ENCODE assay signal across 29 mouse cellular contexts in genomic region chr12:84728421-84728820, GRCm38 (mm10). TPM values are rescaled to one million over a fixed set of nuclear protein-coding genes. Genes with fewer than 3 reads are reported as not detected.
DNase-seq lines count a peak whose midpoint lies in the region; ATAC-seq and TF ChIP-seq lines count a peak whose summit lies in the region.
"Had no signal": no experiment of that assay in that cellular context is flagged by ENCODE, and none has a peak within 500 bp of the region (broad histone marks: within the 10 kb centered on the region; RNA-seq: fewer than 3 reads in every experiment).

No protein-coding gene starts in this region.

- peak overlapping the region; percentile 51; the same call in 1 of the 2 replicates for H3K9ac ChIP-seq in ES-E14 (ENCODE audit: insufficient read depth, low read depth, low read length, poor library complexity, severe bottlenecking)
- H3K9ac ChIP-seq: embryonic facial prominence, embryonic 13.5 days; embryonic facial prominence, embryonic 15.5 days; forebrain, embryonic 12.5 days had no signal

- H3K4me1 ChIP-seq in ES-E14 (ENCODE audit: control insufficient read depth in 2 of 2, insufficient read depth in 2 of 2, low read length in 2 of 2, poor library complexity in 1 of 2): peaks cover 0 to 15% of the 10 kb centered on the region in 2 experiments; a peak in 2 of 4 replicates
- H3K4me1 ChIP-seq: embryonic facial prominence, embryonic 13.5 days; embryonic facial prominence, embryonic 15.5 days; forebrain, embryonic 12.5 days had no signal

- H3K9me3 ChIP-seq in ES-E14 (ENCODE audit: control insufficient read depth, insufficient read depth, low read depth, low read length): no peaks in the 10 kb centered on the region
- H3K9me3 ChIP-seq: embryonic facial prominence, embryonic 13.5 days; embryonic facial prominence, embryonic 15.5 days; forebrain, embryonic 10.5 days; forebrain, embryonic 12.5 days had no signal

- ATAC-seq in megakaryocyte, adult 5-6 weeks (ENCODE audit: poor library complexity, severe bottlenecking): no peak
- no peak for ATAC-seq in activated CD4-positive, CD25-positive, alpha-beta regulatory T cell, adult 4 months
- ATAC-seq: CD4-positive, CD25-positive, alpha-beta regulatory T cell, adult 4 months; forebrain, embryonic 14.5 days; forebrain, embryonic 16.5 days had no signal

- peak overlapping the region; percentile 61 for H3K27ac ChIP-seq in ES-E14 (ENCODE audit: insufficient read depth, low read depth, low read length, poor library complexity, severe bottlenecking)
- H3K27ac ChIP-seq: embryonic facial prominence, embryonic 13.5 days; embryonic facial prominence, embryonic 15.5 days; forebrain, embryonic 10.5 days; forebrain, embryonic 12.5 days had no signal

- no peaks in the 10 kb centered on the region for H3K36me3 ChIP-seq in ES-E14 (ENCODE audit: control insufficient read depth, insufficient read depth, low read length, poor library complexity, severe bottlenecking)
- H3K36me3 ChIP-seq: embryonic facial prominence, embryonic 13.5 days; embryonic facial prominence, embryonic 15.5 days; forebrain, embryonic 10.5 days; forebrain, embryonic 12.5 days had no signal

- in situ Hi-C loops in ES-E14 (cut with MboI; ENCODE audit: low sequenced_read_pairs in 2 of 2, unreplicated experiment in 2 of 2): no loop called here

- peak overlapping the region in 1 of 2 experiments; percentile 46; a peak in 2 of 4 replicates for H3K4me3 ChIP-seq in ES-E14 (ENCODE audit: insufficient read depth in 1 of 2, low read depth in 1 of 2, low read length in 2 of 2, poor library complexity in 1 of 2, severe bottlenecking in 1 of 2)
- H3K4me3 ChIP-seq: embryonic facial prominence, embryonic 13.5 days; embryonic facial prominence, embryonic 15.5 days; erythroblast, embryonic 14.5 days; forebrain, embryonic 10.5 days; forebrain, embryonic 12.5 days had no signal

- peak; percentile 22 for DNase-seq in testis, postnatal 14 days (ENCODE audit: low spot score)
- no peak for DNase-seq in testis, postnatal 10 days (ENCODE audit: low spot score)
- peak; percentile 24 for DNase-seq in ES-E14 (ENCODE audit: low read depth, low spot score)
- peak; percentile 80 for DNase-seq in ZHBTc4 (ENCODE audit: low read depth, low spot score)
- DNase-seq: adrenal gland, postnatal 10 days; adrenal gland, postnatal 25 days; B cell, adult 2 months; cerebellum, adult 11 months; cerebellum, adult 18-20 months; cerebellum, adult 8-10 months; cerebellum, adult 9-11 months; cerebellum, postnatal 14 days; cerebellum, postnatal 36 days; embryo, embryonic 11 days had no signal

TF ChIP-seq in ES-E14, 5 proteins besides CTCF, POLR2A, EP300 and RAD21:
- no peak for TF ChIP-seq ZC3H11A (IDR thresholded peaks at IDR 0.05; ENCODE audit: borderline replicate concordance, low read depth, low read length)
- no peak for TF ChIP-seq MAFK (IDR thresholded peaks at IDR 0.05; ENCODE audit: insufficient read depth, low read depth, low read length)
- no peak for TF ChIP-seq ZNF384 (IDR thresholded peaks at IDR 0.05; ENCODE audit: low read depth, low read length)
- no peak for TF ChIP-seq HCFC1 (IDR thresholded peaks at IDR 0.05; ENCODE audit: borderline replicate concordance, insufficient read depth, low read length)
- TF ChIP-seq CHD2 (IDR thresholded peaks at IDR 0.05; ENCODE audit: low read depth, low read length): no peak

RNA-seq across cellular contexts. Expression of gene Syndig1l, which starts 29.8 kb away (rescaled TPM):
- 0.09 and 0.16 TPM in 2 replicates for total RNA-seq in ES-E14 (2012; rRNA removed)
- not detected in 2 replicates for total RNA-seq in megakaryocyte, adult 5-6 weeks (2015)
- total RNA-seq in megakaryocyte, adult 5-6 weeks (2017): not detected in 2 replicates
- not detected for polyA plus RNA-seq in activated CD4-positive, CD25-positive, alpha-beta regulatory T cell, adult 4 months (2017; shearing (Covaris generic))
- total RNA-seq: adrenal gland, adult 18-20 months; adrenal gland, postnatal 25 days; CH12.LX; common myeloid progenitor, adult 5-6 weeks; MEL had no signal
- polyA plus RNA-seq: embryonic facial prominence, embryonic 11.5 days; embryonic facial prominence, embryonic 13.5 days had no signal

RNA-seq across cellular contexts. Expression of gene Npc2, which starts 44.5 kb away (rescaled TPM):
- 84.5 and 106 TPM in 2 replicates for total RNA-seq in ES-E14 (2012; rRNA removed)
- total RNA-seq in megakaryocyte, adult 5-6 weeks (2015): 269 and 281 TPM in 2 replicates
- total RNA-seq in megakaryocyte, adult 5-6 weeks (2017): 190 and 192 TPM in 2 replicates
- 100 to 1,000 TPM; 151 to 166 TPM for polyA plus RNA-seq in activated CD4-positive, CD25-positive, alpha-beta regulatory T cell, adult 4 months (2017; shearing (Covaris generic))

RNA-seq across cellular contexts. Expression of gene Isca2, which starts 44.6 kb away (rescaled TPM):
- total RNA-seq in ES-E14 (2012; rRNA removed): 35.4 and 36.5 TPM in 2 replicates
- 88.9 and 93.6 TPM in 2 replicates for total RNA-seq in megakaryocyte, adult 5-6 weeks (2015)
- 43.9 and 45.8 TPM in 2 replicates for total RNA-seq in megakaryocyte, adult 5-6 weeks (2017)
- polyA plus RNA-seq in activated CD4-positive, CD25-positive, alpha-beta regulatory T cell, adult 4 months (2017; shearing (Covaris generic)): 100 to 1,000 TPM in 1 of 2 experiments, 10 to 100 TPM in 1; 96.4 to 138 TPM
